In genomic region chr8:79103923-79104580, GRCm38 (mm10) we compare ENCODE assay signal across 12 mouse cellular contexts.
DNase-seq lines count a peak whose midpoint lies in the region; ATAC-seq and TF ChIP-seq lines count a peak whose summit lies in the region.
"Had no signal": no experiment of that assay in that cellular context is flagged by ENCODE, and none has a peak within 500 bp of the region (broad histone marks: within the 10 kb centered on the region; RNA-seq: fewer than 3 reads in every experiment).

No protein-coding gene starts in this region.

- TF ChIP-seq POLR2A in embryonic fibroblast, embryonic 13.5 days (IDR thresholded peaks at IDR 0.05; ENCODE audit: low read depth, low read length): no peak

- no peak overlapping the region for H3K4me3 ChIP-seq in heart, embryonic 13.5 days
- no peak overlapping the region for H3K4me3 ChIP-seq in heart, embryonic 12.5 days
- no peak overlapping the region for H3K4me3 ChIP-seq in midbrain, embryonic 12.5 days
- H3K4me3 ChIP-seq in midbrain, embryonic 10.5 days: no peak overlapping the region
- no peak overlapping the region for H3K4me3 ChIP-seq in embryonic fibroblast, embryonic 13.5 days (ENCODE audit: insufficient read depth, low read length)
- H3K4me3 ChIP-seq in stomach, embryonic 16.5 days (replicated peaks; ENCODE audit: low read length): no peak overlapping the region
- H3K4me3 ChIP-seq: erythroblast, embryonic 14.5 days; hindbrain, embryonic 15.5 days had no signal

- H3K27ac ChIP-seq in heart, embryonic 13.5 days (replicated peaks): peak overlapping the region; percentile 53
- H3K27ac ChIP-seq in heart, embryonic 12.5 days (ENCODE audit: poor library complexity, severe bottlenecking): no peak overlapping the region
- H3K27ac ChIP-seq in midbrain, embryonic 12.5 days (replicated peaks): 0 out of 2 replicates have a peak overlapping the region, but pooled peaks have one; percentile 15
- H3K27ac ChIP-seq in midbrain, embryonic 10.5 days (replicated peaks): no peak overlapping the region
- H3K27ac ChIP-seq in embryonic fibroblast, embryonic 13.5 days (ENCODE audit: insufficient read depth, low read length): peak overlapping the region; percentile 68
- H3K27ac ChIP-seq in stomach, embryonic 16.5 days (ENCODE audit: low read length): peak overlapping the region; percentile 31
- H3K27ac ChIP-seq: hindbrain, embryonic 15.5 days had no signal

- 68% methylated on average over 9 of the region's 9 CpGs for WGBS in heart, embryonic 13.5 days
- 76% methylated on average over 9 of the region's 9 CpGs for WGBS in heart, embryonic 12.5 days
- WGBS in midbrain, embryonic 12.5 days: 86% methylated on average over 9 of the region's 9 CpGs
- WGBS in midbrain, embryonic 10.5 days: 81% methylated on average over 9 of the region's 9 CpGs
- WGBS in stomach, embryonic 16.5 days: 51% methylated on average over 9 of the region's 9 CpGs

- H3K27me3 ChIP-seq in heart, embryonic 13.5 days (replicated peaks): no peaks in the 10 kb centered on the region
- H3K27me3 ChIP-seq in heart, embryonic 12.5 days (replicated peaks): no peaks in the 10 kb centered on the region
- H3K27me3 ChIP-seq in midbrain, embryonic 12.5 days: no peaks in the 10 kb centered on the region
- no peaks in the 10 kb centered on the region for H3K27me3 ChIP-seq in midbrain, embryonic 10.5 days (ENCODE audit: low read depth, poor library complexity, severe bottlenecking)
- H3K27me3 ChIP-seq in stomach, embryonic 16.5 days (ENCODE audit: control insufficient read depth, insufficient read depth, low read length): no peaks in the 10 kb centered on the region
- H3K27me3 ChIP-seq: hindbrain, embryonic 15.5 days had no signal

- DNase-seq in midbrain, embryonic 10.5 days (ENCODE audit: low spot score): no peak
- DNase-seq in layer of hippocampus, adult 9-10 months (ENCODE audit: low spot score): no peak
- DNase-seq: cerebellum, postnatal 36 days; liver; lung, postnatal 10 days had no signal

- H3K36me3 ChIP-seq in heart, embryonic 13.5 days: peaks cover 19% of the 10 kb centered on the region; the same call in 1 of the 2 replicates
- H3K36me3 ChIP-seq in heart, embryonic 12.5 days: peaks cover 18% of the 10 kb centered on the region; the same call in 1 of the 2 replicates
- peaks cover 9% of the 10 kb centered on the region; the same call in 1 of the 2 replicates for H3K36me3 ChIP-seq in midbrain, embryonic 12.5 days
- H3K36me3 ChIP-seq in midbrain, embryonic 10.5 days: peaks cover 67% of the 10 kb centered on the region
- H3K36me3 ChIP-seq in stomach, embryonic 16.5 days (ENCODE audit: control insufficient read depth, insufficient read depth, low read length): no peaks in the 10 kb centered on the region
- H3K36me3 ChIP-seq: hindbrain, embryonic 15.5 days had no signal

- no peak overlapping the region for H3K4me2 ChIP-seq in heart, embryonic 13.5 days
- no peak overlapping the region for H3K4me2 ChIP-seq in heart, embryonic 12.5 days
- no peak overlapping the region for H3K4me2 ChIP-seq in midbrain, embryonic 12.5 days (replicated peaks)
- H3K4me2 ChIP-seq in stomach, embryonic 16.5 days (ENCODE audit: low read depth, low read length): no peak overlapping the region
- H3K4me2 ChIP-seq: hindbrain, embryonic 15.5 days had no signal

- TF ChIP-seq CTCF in embryonic fibroblast, embryonic 13.5 days (IDR thresholded peaks at IDR 0.05; ENCODE audit: borderline replicate concordance, insufficient read depth, low read length): no peak

- no peak for ATAC-seq in heart, embryonic 13.5 days (ENCODE audit: extremely low read depth, insufficient number of reproducible peaks, low FRiP score, low TSS enrichment)
- ATAC-seq in heart, embryonic 12.5 days (ENCODE audit: insufficient number of reproducible peaks, low FRiP score): no peak
- ATAC-seq in midbrain, embryonic 12.5 days (ENCODE audit: low FRiP score, low read depth): no peak
- no peak for ATAC-seq in stomach, embryonic 16.5 days (ENCODE audit: insufficient read depth, low FRiP score)

- no peak overlapping the region for H3K9ac ChIP-seq in heart, embryonic 13.5 days
- no peak overlapping the region for H3K9ac ChIP-seq in heart, embryonic 12.5 days
- no peak overlapping the region for H3K9ac ChIP-seq in midbrain, embryonic 12.5 days (replicated peaks)
- no peak overlapping the region for H3K9ac ChIP-seq in stomach, embryonic 16.5 days (ENCODE audit: low read length)
- H3K9ac ChIP-seq: hindbrain, embryonic 15.5 days had no signal

- peaks cover 44% of the 10 kb centered on the region for H3K4me1 ChIP-seq in heart, embryonic 13.5 days
- peaks cover 38% of the 10 kb centered on the region for H3K4me1 ChIP-seq in heart, embryonic 12.5 days (replicated peaks)
- peaks cover 9% of the 10 kb centered on the region for H3K4me1 ChIP-seq in midbrain, embryonic 12.5 days
- peaks cover 10% of the 10 kb centered on the region; the same call in 1 of the 2 replicates for H3K4me1 ChIP-seq in midbrain, embryonic 10.5 days
- peaks cover 26% of the 10 kb centered on the region for H3K4me1 ChIP-seq in embryonic fibroblast, embryonic 13.5 days (ENCODE audit: control insufficient read depth, insufficient read depth, low read length)
- H3K4me1 ChIP-seq in stomach, embryonic 16.5 days (ENCODE audit: control insufficient read depth, insufficient read depth, low read length): peaks cover 20% of the 10 kb centered on the region

- H3K9me3 ChIP-seq in heart, embryonic 13.5 days: no peaks in the 10 kb centered on the region
- no peaks in the 10 kb centered on the region for H3K9me3 ChIP-seq in heart, embryonic 12.5 days (replicated peaks)
- no peaks in the 10 kb centered on the region for H3K9me3 ChIP-seq in midbrain, embryonic 12.5 days
- H3K9me3 ChIP-seq in midbrain, embryonic 10.5 days (replicated peaks): no peaks in the 10 kb centered on the region
- no peaks in the 10 kb centered on the region for H3K9me3 ChIP-seq in stomach, embryonic 16.5 days (replicated peaks; ENCODE audit: control insufficient read depth, low read length)
- H3K9me3 ChIP-seq: hindbrain, embryonic 15.5 days had no signal

Comparison
In these comparisons a context has a peak if more than half of its experiments do, and no peak if none do; other contexts are left out.
1. H3K27ac ChIP-seq: peak in heart, embryonic 13.5 days (single experiment), midbrain, embryonic 12.5 days (single experiment), embryonic fibroblast, embryonic 13.5 days (single experiment) and stomach, embryonic 16.5 days (single experiment); none in heart, embryonic 12.5 days (single experiment) and midbrain, embryonic 10.5 days (single experiment).